Mouse (Mus musculus): ENCODE data around the gene Pmepa1. TPM values are rescaled to one million over a fixed set of nuclear protein-coding genes. Genes with fewer than 3 reads are reported as not detected.

Gene Pmepa1
- polyA plus RNA-seq, 1 experiment from 2014 or later, result 12.0 TPM

GRCm38 (mm10) chr2:173247197-173247596, 29.1 kb downstream of the Pmepa1 start:
- 32% methylated on average over 2 of the region's 2 CpGs for WGBS
- Histone ChIP-seq H3K4me3 (ENCODE audit: low read depth, low read length) (no peak overlapping the region), H3K27ac (ENCODE audit: low read depth) (peak overlapping the region; percentile 16; the same call in 1 of the 2 replicates), H3K36me3 (ENCODE audit: control insufficient read depth, insufficient read depth, low read length) (no peaks in the 10 kb centered on the region), H3K4me1 (replicated peaks; ENCODE audit: control insufficient read depth, insufficient read depth, low read length) (peaks cover 81% of the 10 kb centered on the region), H3K27me3 (replicated peaks; ENCODE audit: control insufficient read depth, insufficient read depth, low read length) (no peaks in the 10 kb centered on the region), H3K4me2 (ENCODE audit: low read length) (no peak overlapping the region), H3K9me3 (ENCODE audit: control insufficient read depth, low read length) (no peaks in the 10 kb centered on the region), H3K9ac (ENCODE audit: low read length) (no peak overlapping the region)
- no peak for DNase-seq (ENCODE audit: low spot score)
- ATAC-seq (replicated peaks; ENCODE audit: low FRiP score, low TSS enrichment, low read depth), result peak; percentile 18; the same call in 1 of the 2 replicates

- Histone ChIP-seq H3K4me3 (ENCODE audit: low read depth, low read length) (no peak overlapping the region), H3K36me3 (ENCODE audit: control insufficient read depth, insufficient read depth, low read length) (no peaks in the 10 kb centered on the region), H3K4me2 (ENCODE audit: low read length) (no peak overlapping the region), H3K4me1 (replicated peaks; ENCODE audit: control insufficient read depth, insufficient read depth, low read length) (peaks cover 76% of the 10 kb centered on the region), H3K9me3 (ENCODE audit: control insufficient read depth, low read length) (no peaks in the 10 kb centered on the region), H3K9ac (ENCODE audit: low read length) (no peak overlapping the region), H3K27ac (ENCODE audit: low read depth) (no peak overlapping the region), H3K27me3 (replicated peaks; ENCODE audit: control insufficient read depth, insufficient read depth, low read length) (no peaks in the 10 kb centered on the region)
- no peak; the same call in 1 of the 2 replicates for ATAC-seq (replicated peaks; ENCODE audit: low FRiP score, low TSS enrichment, low read depth)
- DNase-seq (ENCODE audit: low spot score), result no peak
- WGBS, result 69% methylated on average over 8 of the region's 8 CpGs
These were observed 29.6 kb downstream of the Pmepa1 start for GRCm38 (mm10) chr2:173246688-173247087.

GRCm38 (mm10) chr2:173245258-173245657, 31.1 kb downstream of the Pmepa1 start:
- no peak for ATAC-seq (replicated peaks; ENCODE audit: low FRiP score, low TSS enrichment, low read depth)
- Histone ChIP-seq H3K27ac (ENCODE audit: low read depth) (no peak overlapping the region), H3K4me1 (replicated peaks; ENCODE audit: control insufficient read depth, insufficient read depth, low read length) (peaks cover 61% of the 10 kb centered on the region), H3K27me3 (replicated peaks; ENCODE audit: control insufficient read depth, insufficient read depth, low read length) (no peaks in the 10 kb centered on the region), H3K4me3 (ENCODE audit: low read depth, low read length) (no peak overlapping the region), H3K9me3 (ENCODE audit: control insufficient read depth, low read length) (no peaks in the 10 kb centered on the region), H3K36me3 (ENCODE audit: control insufficient read depth, insufficient read depth, low read length) (no peaks in the 10 kb centered on the region), H3K4me2 (ENCODE audit: low read length) (no peak overlapping the region), H3K9ac (ENCODE audit: low read length) (no peak overlapping the region)
- 89% methylated on average over 20 of the region's 20 CpGs for WGBS
- DNase-seq (ENCODE audit: low spot score), result no peak

- no peak overlapping the region for H3K9ac ChIP-seq (ENCODE audit: low read length)
- peaks cover 54% of the 10 kb centered on the region for H3K4me1 ChIP-seq (replicated peaks; ENCODE audit: control insufficient read depth, insufficient read depth, low read length)
- DNase-seq (ENCODE audit: low spot score), result no peak
- no peak overlapping the region for H3K27ac ChIP-seq (ENCODE audit: low read depth)
- H3K4me3 ChIP-seq (ENCODE audit: low read depth, low read length), result no peak overlapping the region
- no peaks in the 10 kb centered on the region for H3K36me3 ChIP-seq (ENCODE audit: control insufficient read depth, insufficient read depth, low read length)
- no peak for ATAC-seq (replicated peaks; ENCODE audit: low FRiP score, low TSS enrichment, low read depth)
- H3K9me3 ChIP-seq (ENCODE audit: control insufficient read depth, low read length), result no peaks in the 10 kb centered on the region
- H3K27me3 ChIP-seq (replicated peaks; ENCODE audit: control insufficient read depth, insufficient read depth, low read length), result no peaks in the 10 kb centered on the region
- H3K4me2 ChIP-seq (ENCODE audit: low read length), result no peak overlapping the region
- 25% methylated on average over 3 of the region's 3 CpGs for WGBS
These were observed 32.2 kb downstream of the Pmepa1 start for GRCm38 (mm10) chr2:173244108-173244507.

- WGBS, result 69% methylated on average over 9 of the region's 9 CpGs
- no peaks in the 10 kb centered on the region for H3K36me3 ChIP-seq (ENCODE audit: control insufficient read depth, insufficient read depth, low read length)
- H3K4me3 ChIP-seq (ENCODE audit: low read depth, low read length), result no peak overlapping the region
- DNase-seq (ENCODE audit: low spot score), result no peak
- H3K27me3 ChIP-seq (replicated peaks; ENCODE audit: control insufficient read depth, insufficient read depth, low read length), result no peaks in the 10 kb centered on the region
- H3K27ac ChIP-seq (ENCODE audit: low read depth), result no peak overlapping the region
- ATAC-seq (replicated peaks; ENCODE audit: low FRiP score, low TSS enrichment, low read depth), result no peak
- H3K9me3 ChIP-seq (ENCODE audit: control insufficient read depth, low read length), result no peaks in the 10 kb centered on the region
- H3K4me2 ChIP-seq (ENCODE audit: low read length), result no peak overlapping the region
- no peak overlapping the region for H3K9ac ChIP-seq (ENCODE audit: low read length)
- H3K4me1 ChIP-seq (replicated peaks; ENCODE audit: control insufficient read depth, insufficient read depth, low read length), result peaks cover 57% of the 10 kb centered on the region
These were observed 32.7 kb downstream of the Pmepa1 start for GRCm38 (mm10) chr2:173243616-173244015.

GRCm38 (mm10) chr2:173242874-173243273, 33.5 kb downstream of the Pmepa1 start:
- no peak overlapping the region for H3K27ac ChIP-seq (ENCODE audit: low read depth)
- H3K9me3 ChIP-seq (ENCODE audit: control insufficient read depth, low read length), result no peaks in the 10 kb centered on the region
- no peaks in the 10 kb centered on the region for H3K27me3 ChIP-seq (replicated peaks; ENCODE audit: control insufficient read depth, insufficient read depth, low read length)
- no peak overlapping the region for H3K9ac ChIP-seq (ENCODE audit: low read length)
- H3K4me2 ChIP-seq (ENCODE audit: low read length), result no peak overlapping the region
- WGBS, result 34% methylated on average over 12 of the region's 12 CpGs
- DNase-seq (ENCODE audit: low spot score), result no peak
- H3K4me3 ChIP-seq (ENCODE audit: low read depth, low read length), result no peak overlapping the region
- ATAC-seq (replicated peaks; ENCODE audit: low FRiP score, low TSS enrichment, low read depth), result no peak
- H3K4me1 ChIP-seq (replicated peaks; ENCODE audit: control insufficient read depth, insufficient read depth, low read length), result peaks cover 56% of the 10 kb centered on the region
- H3K36me3 ChIP-seq (ENCODE audit: control insufficient read depth, insufficient read depth, low read length), result no peaks in the 10 kb centered on the region

- H3K4me3 ChIP-seq (ENCODE audit: low read depth, low read length), result no peak overlapping the region
- WGBS, result 66% methylated on average over 9 of the region's 9 CpGs
- no peak for DNase-seq (ENCODE audit: low spot score)
- H3K27ac ChIP-seq (ENCODE audit: low read depth), result no peak overlapping the region
- H3K4me2 ChIP-seq (ENCODE audit: low read length), result no peak overlapping the region
- H3K9me3 ChIP-seq (ENCODE audit: control insufficient read depth, low read length), result no peaks in the 10 kb centered on the region
- no peak for ATAC-seq (replicated peaks; ENCODE audit: low FRiP score, low TSS enrichment, low read depth)
- no peak overlapping the region for H3K9ac ChIP-seq (ENCODE audit: low read length)
- H3K36me3 ChIP-seq (ENCODE audit: control insufficient read depth, insufficient read depth, low read length), result no peaks in the 10 kb centered on the region
- H3K27me3 ChIP-seq (replicated peaks; ENCODE audit: control insufficient read depth, insufficient read depth, low read length), result no peaks in the 10 kb centered on the region
- peaks cover 58% of the 10 kb centered on the region for H3K4me1 ChIP-seq (replicated peaks; ENCODE audit: control insufficient read depth, insufficient read depth, low read length)
These were observed 35.6 kb downstream of the Pmepa1 start for GRCm38 (mm10) chr2:173240738-173241137.

- Histone ChIP-seq H3K4me1 (replicated peaks; ENCODE audit: control insufficient read depth, insufficient read depth, low read length) (peaks cover 67% of the 10 kb centered on the region), H3K27me3 (replicated peaks; ENCODE audit: control insufficient read depth, insufficient read depth, low read length) (no peaks in the 10 kb centered on the region), H3K4me3 (ENCODE audit: low read depth, low read length) (no peak overlapping the region), H3K9ac (ENCODE audit: low read length) (no peak overlapping the region), H3K36me3 (ENCODE audit: control insufficient read depth, insufficient read depth, low read length) (peaks cover 6% of the 10 kb centered on the region; the same call in 1 of the 2 replicates), H3K9me3 (ENCODE audit: control insufficient read depth, low read length) (no peaks in the 10 kb centered on the region), H3K27ac (ENCODE audit: low read depth) (peak overlapping the region; percentile 69; the same call in 1 of the 2 replicates), H3K4me2 (ENCODE audit: low read length) (no peak overlapping the region)
- 31% methylated on average over 14 of the region's 14 CpGs for WGBS
- no peak for ATAC-seq (replicated peaks; ENCODE audit: low FRiP score, low TSS enrichment, low read depth)
- no peak for DNase-seq (ENCODE audit: low spot score)
These were observed 37.8 kb downstream of the Pmepa1 start for GRCm38 (mm10) chr2:173238522-173238921.
